In genomic region chr2:16849916-16850315, GRCm38 (mm10) we compare ENCODE assay signal across 9 mouse cellular contexts.
A peak's percentile ranks its signal among the peaks of the same experiment; 100 is the strongest.
DNase-seq lines count a peak whose midpoint lies in the region; ATAC-seq lines count a peak whose summit lies in the region.
"Had no signal": no experiment of that assay in that cellular context is flagged by ENCODE, and none has a peak within 500 bp of the region (broad histone marks: within the 10 kb centered on the region; RNA-seq: fewer than 3 reads in every experiment).

No protein-coding gene starts in this region.

- no peaks in the 10 kb centered on the region for H3K4me1 ChIP-seq in midbrain, embryonic 16.5 days (ENCODE audit: control insufficient read depth, insufficient read depth, low read length)
- H3K4me1 ChIP-seq in midbrain, embryonic 11.5 days (ENCODE audit: control insufficient read depth, insufficient read depth, low read length) = no peaks in the 10 kb centered on the region
- H3K4me1 ChIP-seq: embryonic facial prominence, embryonic 12.5 days had no signal

- no peak overlapping the region for H3K9ac ChIP-seq in midbrain, embryonic 16.5 days (ENCODE audit: low read depth, low read length)
- H3K9ac ChIP-seq in midbrain, embryonic 11.5 days (ENCODE audit: low read length) = no peak overlapping the region
- H3K9ac ChIP-seq: embryonic facial prominence, embryonic 12.5 days had no signal

- H3K27ac ChIP-seq in midbrain, embryonic 16.5 days (ENCODE audit: low read length) = no peak overlapping the region
- no peak overlapping the region for H3K27ac ChIP-seq in midbrain, embryonic 11.5 days (ENCODE audit: low read depth, low read length)
- H3K27ac ChIP-seq: embryonic facial prominence, embryonic 12.5 days had no signal

- H3K27me3 ChIP-seq in midbrain, embryonic 16.5 days (ENCODE audit: control insufficient read depth, insufficient read depth, low read depth, low read length) = no peaks in the 10 kb centered on the region
- no peaks in the 10 kb centered on the region for H3K27me3 ChIP-seq in midbrain, embryonic 11.5 days (ENCODE audit: control insufficient read depth, insufficient read depth, low read length)
- H3K27me3 ChIP-seq: embryonic facial prominence, embryonic 12.5 days had no signal

- no peaks in the 10 kb centered on the region for H3K36me3 ChIP-seq in midbrain, embryonic 16.5 days (ENCODE audit: control insufficient read depth, insufficient read depth, low read length)
- no peaks in the 10 kb centered on the region for H3K36me3 ChIP-seq in midbrain, embryonic 11.5 days (ENCODE audit: control insufficient read depth, insufficient read depth, low read length)
- H3K36me3 ChIP-seq: embryonic facial prominence, embryonic 12.5 days had no signal

- peak; percentile 45 for ATAC-seq in midbrain, embryonic 16.5 days
- no peak for ATAC-seq in midbrain, embryonic 11.5 days (ENCODE audit: low FRiP score)
- ATAC-seq: intestine, postnatal 0 days had no signal

- no peak overlapping the region for H3K4me3 ChIP-seq in midbrain, embryonic 16.5 days (ENCODE audit: low read depth, low read length)
- no peak overlapping the region for H3K4me3 ChIP-seq in midbrain, embryonic 11.5 days (ENCODE audit: low read depth, low read length)
- H3K4me3 ChIP-seq: embryonic facial prominence, embryonic 12.5 days had no signal

- intact Hi-C loops in heart, postnatal 10 days (cut with DNase I) = no loop called here

- WGBS in midbrain, embryonic 16.5 days = 79% methylated on average over 3 of the region's 3 CpGs
- 80% methylated on average over 3 of the region's 3 CpGs for WGBS in midbrain, embryonic 11.5 days

- no peak for DNase-seq in midbrain, embryonic 11.5 days (ENCODE audit: low spot score, missing footprints)
- DNase-seq in cerebellum, adult 9-10 months = peak; percentile 73
- peak; percentile 73 to 77 for DNase-seq in heart, postnatal 10 days
- peak; percentile 63 for DNase-seq in lung, postnatal 36 days
- DNase-seq in spleen, adult 18-20 months = no peak
- no peak for DNase-seq in c-Kit-positive CD71-positive TER-119-positive erythroid progenitor cells, embryonic 14.5 days (ENCODE audit: low spot score)

- H3K9me3 ChIP-seq in midbrain, embryonic 16.5 days (replicated peaks; ENCODE audit: control insufficient read depth, low read length, poor library complexity, severe bottlenecking) = no peaks in the 10 kb centered on the region
- no peaks in the 10 kb centered on the region for H3K9me3 ChIP-seq in midbrain, embryonic 11.5 days (ENCODE audit: control insufficient read depth, low read length)
- H3K9me3 ChIP-seq: embryonic facial prominence, embryonic 12.5 days had no signal

- no peak overlapping the region for H3K4me2 ChIP-seq in midbrain, embryonic 16.5 days (ENCODE audit: low read length)
- no peak overlapping the region for H3K4me2 ChIP-seq in midbrain, embryonic 11.5 days
- H3K4me2 ChIP-seq: embryonic facial prominence, embryonic 12.5 days had no signal

Comparison
In these comparisons a context has a peak if more than half of its experiments do, and no peak if none do; other contexts are left out.
1. DNase-seq: peak in cerebellum, adult 9-10 months (single experiment), heart, postnatal 10 days (2 of 2) and lung, postnatal 36 days (single experiment); none in midbrain, embryonic 11.5 days (single experiment), spleen, adult 18-20 months (0 of 2) and c-Kit-positive CD71-positive TER-119-positive erythroid progenitor cells, embryonic 14.5 days (single experiment).